23 mouse cellular contexts compared by ENCODE assay signal in the genomic region with DNA sequence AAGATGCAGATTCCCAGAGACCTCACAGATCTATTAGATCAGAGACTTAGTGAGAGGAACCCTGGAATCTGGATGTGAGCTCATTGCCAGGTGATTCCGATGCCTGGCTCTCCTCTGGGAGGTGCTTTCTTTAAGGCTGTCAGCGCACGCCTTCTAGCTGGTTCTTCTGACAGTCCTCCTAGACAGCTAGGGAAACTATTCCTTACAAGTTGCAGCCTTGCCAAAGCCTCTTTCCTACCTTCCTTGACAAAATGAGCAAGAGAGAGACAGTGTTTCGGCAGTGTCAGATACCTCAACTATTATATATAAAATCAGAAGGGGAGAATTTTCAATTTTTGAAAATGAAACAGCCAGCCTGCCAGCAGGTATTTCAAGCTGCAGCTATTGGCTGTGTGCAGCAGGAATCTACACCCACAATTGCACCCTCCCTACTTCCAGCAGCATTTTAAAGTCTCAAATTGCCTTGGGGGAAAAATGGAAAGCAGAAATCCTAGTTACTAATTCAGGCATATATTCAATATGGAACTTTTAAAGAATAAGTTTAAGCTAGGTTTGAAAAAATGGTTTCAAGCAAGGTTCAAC.
DNase-seq lines count a peak whose midpoint lies in the region; ATAC-seq and TF ChIP-seq lines count a peak whose summit lies in the region.
"Had no signal": no experiment of that assay in that cellular context is flagged by ENCODE, and none has a peak within 500 bp of the region (broad histone marks: within the 10 kb centered on the region; RNA-seq: fewer than 3 reads in every experiment).

No protein-coding gene starts in this region.

- peak; percentile 29; the same call in 1 of the 2 replicates for ATAC-seq in forebrain, postnatal 0 days
- ATAC-seq in forebrain, embryonic 14.5 days = no peak
- ATAC-seq: CD4-positive, CD25-positive, alpha-beta regulatory T cell, adult 4 months; hindbrain, embryonic 16.5 days; inflammation-experienced regulatory T-cells, adult 6 months had no signal

- TF ChIP-seq CTCF in forebrain, postnatal 0 days (IDR thresholded peaks at IDR 0.05; ENCODE audit: low read depth) = no peak

- no peak overlapping the region for H3K9ac ChIP-seq in forebrain, postnatal 0 days
- no peak overlapping the region for H3K9ac ChIP-seq in forebrain, embryonic 14.5 days (ENCODE audit: low read length)
- H3K9ac ChIP-seq: embryonic facial prominence, embryonic 13.5 days; forebrain, embryonic 12.5 days; heart, embryonic 12.5 days had no signal

- no peaks in the 10 kb centered on the region for H3K27me3 ChIP-seq in forebrain, postnatal 0 days (ENCODE audit: insufficient read depth, low read length)
- no peaks in the 10 kb centered on the region for H3K27me3 ChIP-seq in forebrain, embryonic 14.5 days (replicated peaks; ENCODE audit: control insufficient read depth, insufficient read depth, low read length)
- no peaks in the 10 kb centered on the region for H3K27me3 ChIP-seq in heart, embryonic 10.5 days (ENCODE audit: insufficient read depth, poor library complexity, severe bottlenecking)
- H3K27me3 ChIP-seq: embryonic facial prominence, embryonic 13.5 days; forebrain, embryonic 12.5 days; heart, embryonic 12.5 days had no signal

- no peak overlapping the region for H3K4me3 ChIP-seq in forebrain, postnatal 0 days (ENCODE audit: low read depth, low read length)
- no peak overlapping the region for H3K4me3 ChIP-seq in forebrain, embryonic 14.5 days (ENCODE audit: low read depth, low read length)
- H3K4me3 ChIP-seq in heart, embryonic 10.5 days = no peak overlapping the region
- H3K4me3 ChIP-seq: embryonic facial prominence, embryonic 13.5 days; forebrain, embryonic 12.5 days; heart, embryonic 12.5 days; hindbrain, embryonic 10.5 days had no signal

- H3K9me3 ChIP-seq in forebrain, postnatal 0 days (ENCODE audit: low read length) = no peaks in the 10 kb centered on the region
- no peaks in the 10 kb centered on the region for H3K9me3 ChIP-seq in forebrain, embryonic 14.5 days (replicated peaks; ENCODE audit: control insufficient read depth, low read length)
- no peaks in the 10 kb centered on the region for H3K9me3 ChIP-seq in heart, embryonic 10.5 days
- H3K9me3 ChIP-seq: embryonic facial prominence, embryonic 13.5 days; forebrain, embryonic 12.5 days; heart, embryonic 12.5 days; hindbrain, embryonic 10.5 days had no signal

- H3K4me2 ChIP-seq in forebrain, postnatal 0 days (ENCODE audit: low read depth) = no peak overlapping the region
- no peak overlapping the region for H3K4me2 ChIP-seq in forebrain, embryonic 14.5 days (ENCODE audit: low read length)
- H3K4me2 ChIP-seq: embryonic facial prominence, embryonic 13.5 days; forebrain, embryonic 12.5 days; heart, embryonic 12.5 days had no signal

- H3K27ac ChIP-seq in forebrain, postnatal 0 days (ENCODE audit: low read depth, low read length) = no peak overlapping the region
- H3K27ac ChIP-seq in forebrain, embryonic 14.5 days (ENCODE audit: low read depth, low read length) = no peak overlapping the region
- H3K27ac ChIP-seq in heart, embryonic 10.5 days = no peak overlapping the region
- H3K27ac ChIP-seq: embryonic facial prominence, embryonic 13.5 days; forebrain, embryonic 12.5 days; hindbrain, embryonic 10.5 days had no signal

- intact Hi-C loops in left cerebral cortex, postnatal 36 days (cut with DNase I) = no loop called here

- 87% methylated on average over 4 of the region's 4 CpGs for WGBS in forebrain, postnatal 0 days
- WGBS in forebrain, embryonic 14.5 days = 90% methylated on average over 4 of the region's 4 CpGs
- 80% methylated on average over 4 of the region's 4 CpGs for WGBS in heart, embryonic 10.5 days

- no peaks in the 10 kb centered on the region for H3K4me1 ChIP-seq in forebrain, postnatal 0 days (ENCODE audit: insufficient read depth)
- no peaks in the 10 kb centered on the region for H3K4me1 ChIP-seq in forebrain, embryonic 14.5 days (ENCODE audit: control insufficient read depth, insufficient read depth, low read length)
- H3K4me1 ChIP-seq in heart, embryonic 10.5 days = no peaks in the 10 kb centered on the region
- H3K4me1 ChIP-seq: embryonic facial prominence, embryonic 13.5 days; forebrain, embryonic 12.5 days; heart, embryonic 12.5 days; hindbrain, embryonic 10.5 days had no signal

- H3K36me3 ChIP-seq in forebrain, postnatal 0 days (ENCODE audit: insufficient read depth) = no peaks in the 10 kb centered on the region
- H3K36me3 ChIP-seq in forebrain, embryonic 14.5 days (ENCODE audit: control insufficient read depth, insufficient read depth, low read length) = no peaks in the 10 kb centered on the region
- no peaks in the 10 kb centered on the region for H3K36me3 ChIP-seq in heart, embryonic 10.5 days
- H3K36me3 ChIP-seq: embryonic facial prominence, embryonic 13.5 days; forebrain, embryonic 12.5 days; G1E; heart, embryonic 12.5 days; hindbrain, embryonic 10.5 days had no signal

- peak; percentile 16 for DNase-seq in forebrain, postnatal 0 days
- no peak for DNase-seq in forebrain, embryonic 14.5 days (ENCODE audit: low spot score)
- DNase-seq in heart, embryonic 10.5 days (ENCODE audit: low spot score) = peak; percentile 64
- no peak for DNase-seq in heart, adult 9 months (ENCODE audit: low spot score in 2 of 2)
- DNase-seq in left cerebral cortex, adult 9 months (ENCODE audit: low spot score in 2 of 2) = peak; percentile 10 to 23
- no peak for DNase-seq in left cerebral cortex, postnatal 36 days (ENCODE audit: low spot score in 2 of 2)
- DNase-seq in right cerebral cortex, adult 18-20 months = peak; percentile 18
- no peak for DNase-seq in right cerebral cortex, postnatal 36 days (ENCODE audit: low spot score in 2 of 2)
- DNase-seq: adrenal gland, postnatal 10 days; B cell, adult 2 months; cerebellum, adult 11-12 months; cerebellum, adult 9-10 months; cerebellum, postnatal 36 days; gastrocnemius, postnatal 10 days; heart, adult 18-20 months had no signal

Comparison
In these comparisons a context has a peak if more than half of its experiments do, and no peak if none do; other contexts are left out.
1. DNase-seq: peak in forebrain, postnatal 0 days (single experiment), heart, embryonic 10.5 days (single experiment), left cerebral cortex, adult 9 months (2 of 2) and right cerebral cortex, adult 18-20 months (single experiment); none in forebrain, embryonic 14.5 days (single experiment), heart, adult 9 months (0 of 2), left cerebral cortex, postnatal 36 days (0 of 2) and right cerebral cortex, postnatal 36 days (0 of 2).